Mouse (Mus musculus) kidney, adult 2 months (tissue): ENCODE results near the gene Hoxb4.

Experiments
- CTCF ChIP-seq: fragments of 200-500 bp; conservative IDR thresholded peaks from 2 replicates; pipeline ENCODE4 v1.5.1; 2011; ENCODE audit warnings: low read depth, mild to moderate bottlenecking, control low read depth, low read length, moderate library complexity, mixed read lengths; ENCODE audit not compliant: insufficient read depth, insufficient read length
- POLR2A ChIP-seq: fragments of 200-500 bp; IDR thresholded peaks from one replicate; pipeline ENCODE4 v1.6.1; 2011; ENCODE audit warnings: low read depth, low read length, control low read depth

- TF ChIP-seq POLR2A (no peak), CTCF (no peak)
Observed at GRCm38 (mm10) chr11:96334002-96334364, 15.9 kb downstream of the Hoxb4 start.
